Mouse (Mus musculus): Measurements from ENCODE around the gene Disp2. TPM values are rescaled to one million over a fixed set of nuclear protein-coding genes. Genes with fewer than 3 reads are reported as not detected.

The Disp2 gene
- polyA plus RNA-seq, 1 experiment from 2014 or later = 18.0 TPM

Other genes starting within 250 kb of the Disp2 start
- 2.8 and 3.0 TPM in 2 replicates for gene Bmf, start 230.0 kb upstream of the Disp2 start, polyA plus RNA-seq (2014; fragmentation: Nextera tagmentation; extraction: Ambion mirVana)
- gene Bub1b, start 181.5 kb upstream of the Disp2 start, polyA plus RNA-seq (2014; fragmentation: Nextera tagmentation; extraction: Ambion mirVana) = 40.9 and 47.5 TPM in 2 replicates
- 14.0 and 18.7 TPM in 2 replicates for gene Pak6, start 116.4 kb upstream of the Disp2 start, polyA plus RNA-seq (2014; fragmentation: Nextera tagmentation; extraction: Ambion mirVana)
- gene Ankrd63, start 75.8 kb upstream of the Disp2 start, polyA plus RNA-seq (2014; fragmentation: Nextera tagmentation; extraction: Ambion mirVana) = 0.28 and 0.41 TPM in 2 replicates
- gene Plcb2, start 51.3 kb upstream of the Disp2 start, polyA plus RNA-seq (2014; fragmentation: Nextera tagmentation; extraction: Ambion mirVana) = 0.48 and 0.57 TPM in 2 replicates
- gene Inafm2, start 34.0 kb upstream of the Disp2 start, polyA plus RNA-seq (2014; fragmentation: Nextera tagmentation; extraction: Ambion mirVana) = 32.1 and 33.7 TPM in 2 replicates
- gene Ccdc9b, start 17.1 kb upstream of the Disp2 start, polyA plus RNA-seq (2014; fragmentation: Nextera tagmentation; extraction: Ambion mirVana) = 1.0 and 1.2 TPM in 2 replicates
- not detected in 2 replicates for gene Phgr1, start 7.0 kb upstream of the Disp2 start, polyA plus RNA-seq (2014; fragmentation: Nextera tagmentation; extraction: Ambion mirVana)
- 66.2 and 84.2 TPM in 2 replicates for gene Knstrn, start 34.3 kb downstream of the Disp2 start, polyA plus RNA-seq (2014; fragmentation: Nextera tagmentation; extraction: Ambion mirVana)
- 39.6 and 45.1 TPM in 2 replicates for gene Ivd, start 82.2 kb downstream of the Disp2 start, polyA plus RNA-seq (2014; fragmentation: Nextera tagmentation; extraction: Ambion mirVana)
- 2.0 and 2.1 TPM in 2 replicates for gene Bahd1, start 120.7 kb downstream of the Disp2 start, polyA plus RNA-seq (2014; fragmentation: Nextera tagmentation; extraction: Ambion mirVana)
- 7.1 and 7.4 TPM in 2 replicates for gene Chst14, start 146.8 kb downstream of the Disp2 start, polyA plus RNA-seq (2014; fragmentation: Nextera tagmentation; extraction: Ambion mirVana)
- gene Ccdc32, start 249.7 kb downstream of the Disp2 start, polyA plus RNA-seq (2014; fragmentation: Nextera tagmentation; extraction: Ambion mirVana) = 39.4 and 41.6 TPM in 2 replicates